Mouse (Mus musculus) liver, embryonic 14.5 days (tissue): ENCODE measurements at regions not wholly inside any gene's neighbourhood (a gene's known extent, or its start where the extent isn't known, plus 50 kb on each side); places are given as distances from the start of the nearest gene placed in this dataset.

Experiments used
- ATAC-seq: fragments of 200-750 bp; cut with Nextera tagmentation; 2 replicates; pipeline ENCODE4 v1.8.0; 2017; ENCODE audit warnings: moderate number of reproducible peaks, mild to moderate bottlenecking, moderate library complexity; ENCODE audit not compliant: insufficient read depth
- DNase-seq, 3 experiments: peaks; one replicate each; pipeline ENCODE4 v3.0.0-alpha.2; 2012 to 2013; ENCODE audit warnings: low read depth in 3 of 3, low spot score in 3 of 3
- H3K27ac ChIP-seq: fragments of 300-500 bp; sonication (generic); 2 replicates; pipeline ENCODE4 v1.5.1; 2014; ENCODE audit warnings: moderate library complexity, mild to moderate bottlenecking, control low read depth, inconsistent platforms
- H3K27me3 ChIP-seq: fragments of 300-500 bp; sonication (generic); 2 replicates; pipeline ENCODE4 v1.6.1; 2014; ENCODE audit warnings: mild to moderate bottlenecking, low read length, moderate library complexity; ENCODE audit not compliant: control insufficient read depth, insufficient read depth
- H3K36me3 ChIP-seq: fragments of 300-500 bp; sonication (generic); replicated peaks from 2 replicates; pipeline ENCODE4 v1.6.1; 2014; ENCODE audit warnings: low read depth; ENCODE audit not compliant: control insufficient read depth, insufficient read depth
- H3K4me1 ChIP-seq, 2 experiments: fragments of 200-500 bp in 1 of 2; fragments of 300-500 bp in 1 of 2; sonication (generic) in 1 of 2; replicated peaks; 2 replicates each; pipeline ENCODE4 v1.6.1; 2012 to 2014; ENCODE audit warnings: antibody characterized with exemption in 1 of 2, inconsistent platforms in 1 of 2, low read length in 1 of 2; ENCODE audit not compliant: control insufficient read depth in 2 of 2, insufficient read depth in 2 of 2
- H3K4me2 ChIP-seq: fragments of 300-500 bp; sonication (generic); 2 replicates; pipeline ENCODE4 v1.6.1; 2014; ENCODE audit warnings: low read depth, mild to moderate bottlenecking, control low read depth, moderate library complexity
- H3K4me3 ChIP-seq, 2 experiments: fragments of 200-500 bp in 1 of 2; fragments of 300-500 bp in 1 of 2; sonication (generic) in 1 of 2; 2 replicates each; pipeline ENCODE4 v1.5.1; 2012 to 2014; ENCODE audit warnings: low read depth in 2 of 2, low read length in 2 of 2, mild to moderate bottlenecking in 2 of 2, control low read depth in 1 of 2, inconsistent platforms in 1 of 2, moderate library complexity in 1 of 2; ENCODE audit not compliant: insufficient read depth in 1 of 2
- H3K9ac ChIP-seq: fragments of 300-500 bp; sonication (generic); replicated peaks from 2 replicates; pipeline ENCODE4 v1.6.1; 2014; ENCODE audit warnings: mild to moderate bottlenecking, control low read depth, moderate library complexity
- H3K9me3 ChIP-seq: fragments of 300-500 bp; sonication (generic); 2 replicates; pipeline ENCODE4 v1.6.1; 2016; ENCODE audit warnings: low read length, mixed read lengths; ENCODE audit not compliant: control insufficient read depth
- CTCF ChIP-seq: IDR thresholded peaks from 2 replicates; pipeline ENCODE4 v1.5.1; 2016; ENCODE audit warnings: antibody characterized with exemption, low read depth, control low read depth
- EP300 ChIP-seq: IDR thresholded peaks from 2 replicates; pipeline ENCODE4 v1.6.1; 2016; ENCODE audit warnings: antibody characterized with exemption, low read depth
- WGBS: fragments of 180-500 bp; shearing (Covaris S2); extraction: QIAGEN DNeasy Blood & Tissue Kit; methylation state at CpG from one replicate; pipeline ENCODE4 v1.1.7; 2014; ENCODE audit not compliant: insufficient replicate concordance; 5-methylcytosine and 5-hydroxymethylcytosine counted together

- no peak for DNase-seq
- no peak overlapping the region for H3K4me3 ChIP-seq
- H3K27ac ChIP-seq = no peak overlapping the region
- H3K9me3 ChIP-seq = no peaks in the 10 kb centered on the region
- H3K36me3 ChIP-seq = no peaks in the 10 kb centered on the region
- H3K4me1 ChIP-seq = no peaks in the 10 kb centered on the region
- H3K4me2 ChIP-seq = no peak overlapping the region
- H3K27me3 ChIP-seq = no peaks in the 10 kb centered on the region
- H3K9ac ChIP-seq = no peak overlapping the region
- WGBS = 61% methylated on average over 3 of the region's 3 CpGs
- no peak for ATAC-seq
- TF ChIP-seq EP300 = no peak
- TF ChIP-seq CTCF = no peak
These were observed 988.5 kb upstream of the Tenm2 start for GRCm38 (mm10) chr11:38224300-38224699.

GRCm38 (mm10) chr11:38203347-38203746 lies 967.6 kb upstream of the Tenm2 start:
- TF ChIP-seq EP300 (no peak), CTCF (no peak)
- no peaks in the 10 kb centered on the region for H3K4me1 ChIP-seq
- H3K9me3 ChIP-seq = no peaks in the 10 kb centered on the region
- no peak overlapping the region for H3K9ac ChIP-seq
- WGBS = 42% methylated on average over 2 of the region's 2 CpGs
- no peak for ATAC-seq
- no peak overlapping the region for H3K4me3 ChIP-seq
- H3K27me3 ChIP-seq = no peaks in the 10 kb centered on the region
- no peak overlapping the region for H3K27ac ChIP-seq
- no peaks in the 10 kb centered on the region for H3K36me3 ChIP-seq
- no peak overlapping the region for H3K4me2 ChIP-seq
- no peak for DNase-seq

- Histone ChIP-seq H3K27ac (no peak overlapping the region), H3K4me2 (no peak overlapping the region), H3K4me3 (no peak overlapping the region), H3K36me3 (no peaks in the 10 kb centered on the region), H3K9ac (no peak overlapping the region), H3K27me3 (no peaks in the 10 kb centered on the region), H3K4me1 (no peaks in the 10 kb centered on the region), H3K9me3 (no peaks in the 10 kb centered on the region)
- no peak for TF ChIP-seq EP300
- no peak for TF ChIP-seq CTCF
- WGBS = 52% methylated on average over 3 of the region's 3 CpGs
- DNase-seq = no peak
- ATAC-seq = no peak
These were observed 965.5 kb upstream of the Tenm2 start for GRCm38 (mm10) chr11:38201136-38201741.

- Histone ChIP-seq H3K27ac (no peak overlapping the region), H3K4me1 (no peaks in the 10 kb centered on the region), H3K36me3 (no peaks in the 10 kb centered on the region), H3K9ac (no peak overlapping the region), H3K9me3 (no peaks in the 10 kb centered on the region), H3K4me2 (no peak overlapping the region), H3K4me3 (no peak overlapping the region), H3K27me3 (no peaks in the 10 kb centered on the region)
- DNase-seq = no peak
- WGBS = 62% methylated on average over 5 of the region's 5 CpGs
- no peak for TF ChIP-seq CTCF
- TF ChIP-seq EP300 = no peak
- no peak for ATAC-seq
These were observed 958.0 kb upstream of the Tenm2 start for GRCm38 (mm10) chr11:38193719-38194118.

- Histone ChIP-seq H3K4me3 (no peak overlapping the region), H3K27me3 (no peaks in the 10 kb centered on the region), H3K9ac (no peak overlapping the region), H3K27ac (no peak overlapping the region), H3K4me2 (no peak overlapping the region), H3K36me3 (no peaks in the 10 kb centered on the region), H3K9me3 (no peaks in the 10 kb centered on the region), H3K4me1 (no peaks in the 10 kb centered on the region)
- no peak for DNase-seq
- 43% methylated on average over 2 of the region's 2 CpGs for WGBS
- TF ChIP-seq EP300 (no peak), CTCF (no peak)
- ATAC-seq = no peak
These were observed 956.3 kb upstream of the Tenm2 start for GRCm38 (mm10) chr11:38191895-38192547.
